Mouse (Mus musculus): ENCODE results near the gene Wdfy3.
A peak's percentile ranks its signal among the peaks of the same experiment; 100 is the strongest.
"Not testable (repeated sequence)": the region's sequence is repeated elsewhere in the genome, so short reads cannot be mapped to it uniquely, and the experiment has no call there.

Wdfy3 gene

DNA sequence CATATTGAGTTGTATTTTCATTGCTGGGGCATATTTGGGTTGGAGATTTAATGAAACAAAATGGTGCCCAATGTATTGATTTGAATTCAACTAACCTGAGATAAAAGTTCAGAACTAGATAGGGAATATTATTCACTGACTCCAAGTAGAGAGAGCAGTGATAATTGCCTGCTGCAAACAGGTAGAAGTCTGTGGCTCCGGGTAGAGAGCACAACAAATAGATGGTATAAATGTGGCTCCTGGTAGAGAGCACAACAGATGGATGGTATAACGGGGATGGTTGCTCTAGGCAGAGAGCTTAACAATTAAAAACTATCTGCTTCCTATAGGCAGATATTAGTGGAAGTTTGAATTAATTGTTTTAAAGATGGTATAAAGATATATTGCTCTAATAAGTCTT is 232.1 kb downstream of the Wdfy3 start:
- not testable (repeated sequence) for DNase-seq (ENCODE audit: inconsistent ontology term)

DNA sequence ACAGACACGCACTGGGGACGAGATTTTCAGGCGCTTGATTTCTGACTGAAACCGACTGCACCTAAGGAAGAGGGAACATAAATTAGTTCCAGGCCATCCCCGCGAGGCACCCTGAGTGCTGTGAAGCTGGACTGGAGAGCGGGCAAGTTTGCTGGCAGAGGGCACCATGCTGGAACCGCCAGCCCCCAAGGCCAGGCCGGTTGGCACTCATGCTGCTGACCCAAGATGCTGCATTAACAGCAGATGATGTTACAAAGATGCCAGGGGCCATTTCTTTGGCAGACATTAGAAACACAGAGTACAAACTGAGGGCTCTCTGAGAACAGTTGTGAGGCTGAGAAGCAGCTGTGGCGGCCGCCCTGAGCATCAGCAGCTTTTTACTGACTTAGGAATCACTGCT is 233.5 kb downstream of the Wdfy3 start:
- DNase-seq (ENCODE audit: inconsistent ontology term), result no peak

DNA sequence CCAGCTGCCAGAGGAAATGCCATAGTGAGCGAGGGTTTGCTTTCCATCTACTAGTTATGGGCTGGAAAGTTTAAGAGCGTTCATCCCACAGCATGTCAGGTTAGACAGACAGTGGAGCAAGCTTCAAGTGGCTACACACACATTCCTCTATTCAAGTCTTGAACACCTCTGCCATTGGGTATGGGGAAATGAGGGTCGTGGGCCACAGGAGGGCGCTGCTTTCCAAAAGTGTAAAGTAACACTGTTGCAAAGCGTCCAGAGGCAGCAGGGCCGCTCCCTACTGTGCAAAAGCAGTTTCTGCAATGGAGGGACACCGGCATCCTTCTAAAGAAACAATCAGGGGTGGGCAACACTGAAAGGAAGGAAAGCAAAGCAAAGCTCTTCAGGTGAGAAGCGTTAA is 235.8 kb downstream of the Wdfy3 start:
- DNase-seq (ENCODE audit: inconsistent ontology term), result no peak

DNA sequence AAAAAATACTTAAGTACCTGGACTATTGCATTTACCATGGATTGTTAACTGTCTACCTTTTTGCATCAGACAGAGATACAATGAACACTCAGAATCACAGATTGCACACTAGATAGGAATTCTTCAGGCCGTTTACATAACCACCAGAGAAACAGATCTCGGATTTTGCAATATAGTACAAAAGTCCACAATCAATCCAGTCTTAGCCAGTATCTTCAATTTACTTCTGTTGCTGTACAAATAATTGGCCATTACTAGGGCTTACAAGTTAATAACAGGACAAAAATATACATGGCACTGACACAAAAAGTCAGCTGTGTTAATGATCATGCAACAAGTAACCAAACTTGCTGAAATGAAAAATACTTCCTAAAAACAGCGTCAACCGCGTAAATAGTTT is 236.7 kb downstream of the Wdfy3 start:
- DNase-seq (ENCODE audit: inconsistent ontology term), result no peak

- DNase-seq (ENCODE audit: inconsistent ontology term), result no peak
Measured at GRCm38 (mm10) chr5:101832042-101832441, 237.7 kb downstream of the Wdfy3 start.

- DNase-seq (ENCODE audit: inconsistent ontology term), result no peak
Measured at GRCm38 (mm10) chr5:101830180-101830579, 239.5 kb downstream of the Wdfy3 start.

DNA sequence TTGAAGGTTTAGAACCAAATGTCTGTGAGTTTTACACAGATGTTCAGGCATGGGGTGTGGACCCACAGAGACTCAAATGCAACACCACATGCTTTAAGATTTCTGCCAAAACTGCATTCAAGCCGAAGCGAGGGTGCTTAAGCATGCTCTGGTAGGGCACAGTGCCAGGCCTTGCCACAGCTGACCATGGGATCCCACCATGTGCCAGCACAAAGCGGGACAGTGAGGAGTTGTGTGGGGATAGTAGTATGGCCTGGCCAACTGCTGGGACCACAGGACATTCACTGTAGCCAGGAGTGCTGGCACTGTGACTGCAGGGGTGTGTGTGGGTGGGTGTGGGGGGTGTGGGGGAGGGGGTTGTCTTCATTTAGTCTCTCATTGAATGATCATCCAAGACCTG is 240.8 kb downstream of the Wdfy3 start:
- DNase-seq (ENCODE audit: inconsistent ontology term), result no peak

GRCm38 (mm10) chr5:101827477-101827876 is 242.2 kb downstream of the Wdfy3 start:
- DNase-seq (ENCODE audit: inconsistent ontology term), result no peak

- DNase-seq (ENCODE audit: inconsistent ontology term), result peak; percentile 82
Measured at GRCm38 (mm10) chr5:101826531-101826970, 243.2 kb downstream of the Wdfy3 start.

GRCm38 (mm10) chr5:101825111-101825911 is 244.4 kb downstream of the Wdfy3 start:
- DNase-seq (ENCODE audit: inconsistent ontology term), result peak; percentile 33

DNA sequence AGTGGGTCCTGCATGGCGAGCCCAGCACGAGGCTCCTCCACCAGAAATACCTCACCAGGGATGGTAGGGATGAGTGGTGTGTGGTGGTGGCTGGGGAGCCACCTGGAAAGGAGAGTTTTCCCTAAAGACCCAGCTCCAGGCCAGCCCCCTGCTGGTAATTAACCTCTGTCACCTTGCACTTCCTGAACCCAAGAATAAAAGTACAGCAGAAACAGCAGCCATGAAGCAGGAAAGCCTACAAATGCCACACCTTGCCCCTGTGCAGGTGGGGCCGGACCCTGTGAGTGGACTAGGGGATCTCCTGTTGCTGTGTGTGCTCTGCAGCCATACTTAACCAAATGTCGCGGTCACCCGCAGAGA is 247.4 kb downstream of the Wdfy3 start:
- no peak for DNase-seq (ENCODE audit: inconsistent ontology term)

GRCm38 (mm10) chr5:101821491-101822310 is 248.0 kb downstream of the Wdfy3 start:
- no peak for DNase-seq (ENCODE audit: inconsistent ontology term)

GRCm38 (mm10) chr5:101821052-101821451 is 248.7 kb downstream of the Wdfy3 start:
- DNase-seq (ENCODE audit: inconsistent ontology term), result no peak

- no peak for DNase-seq (ENCODE audit: inconsistent ontology term)
Measured at GRCm38 (mm10) chr5:101819844-101820243, 249.9 kb downstream of the Wdfy3 start.

DNA sequence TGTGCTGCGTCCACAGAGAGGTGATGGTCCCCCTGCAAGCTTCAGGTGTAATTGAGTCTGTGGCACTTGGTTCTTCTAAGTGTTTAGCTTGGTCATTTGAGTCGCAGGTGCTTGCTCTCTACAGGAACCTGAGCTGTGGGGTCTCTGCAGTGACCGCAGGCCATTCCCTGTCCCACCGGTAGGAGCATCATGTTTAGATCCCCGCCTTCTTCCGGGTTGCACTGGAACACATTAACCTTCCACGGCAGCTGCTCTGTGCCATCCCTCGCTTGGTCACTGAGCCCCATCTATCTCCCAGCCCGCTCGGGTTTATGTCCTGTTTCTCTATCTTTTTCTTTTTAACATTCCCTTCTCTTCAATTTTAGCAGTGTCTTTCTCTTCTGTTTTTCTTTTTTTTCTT is 250.5 kb downstream of the Wdfy3 start:
- no peak for DNase-seq (ENCODE audit: inconsistent ontology term)

- peak; percentile 50 for DNase-seq (ENCODE audit: inconsistent ontology term)
Measured at GRCm38 (mm10) chr5:101816822-101817221, 252.9 kb downstream of the Wdfy3 start.

DNA sequence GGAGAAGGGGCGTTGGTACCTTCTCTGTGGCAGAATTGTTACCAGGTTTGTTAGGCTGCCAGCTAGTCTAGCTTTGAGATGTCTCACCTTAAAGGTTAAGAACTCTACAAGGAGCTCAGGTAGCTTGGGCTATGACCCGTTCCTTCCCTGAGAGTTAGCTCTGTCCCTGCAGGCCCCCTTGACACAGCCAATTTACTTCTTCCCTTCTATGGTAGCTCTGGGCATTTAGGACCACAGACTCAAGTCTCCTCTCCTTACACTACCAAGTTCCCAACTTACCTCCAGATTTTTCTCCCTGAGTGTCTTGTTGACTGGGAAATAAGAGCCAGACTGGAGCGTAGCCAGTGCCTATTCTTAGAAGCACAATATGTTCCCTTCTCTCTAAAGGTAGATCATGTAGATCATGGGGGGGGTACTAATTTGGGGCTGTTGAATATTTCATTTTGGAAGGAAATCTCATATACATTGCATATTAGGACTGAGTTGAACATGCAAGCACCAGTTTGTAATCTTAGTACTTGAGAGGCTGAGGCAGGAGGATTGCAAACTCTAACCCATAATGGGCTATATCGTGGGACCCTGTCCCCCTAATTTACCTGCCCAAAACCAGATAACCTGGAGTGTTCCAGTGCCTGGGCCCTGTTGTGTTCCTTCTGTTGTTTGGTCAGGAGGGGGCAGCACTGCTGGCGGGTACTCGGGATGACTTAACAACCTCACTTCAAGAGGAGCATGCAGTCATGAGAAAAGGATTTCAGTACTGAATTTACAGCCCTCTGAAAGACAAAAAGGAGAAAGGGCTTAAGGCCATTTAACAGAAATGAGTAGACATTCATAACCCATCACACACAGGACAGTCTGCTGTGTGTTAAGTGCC is 258.2 kb downstream of the Wdfy3 start:
- DNase-seq (ENCODE audit: inconsistent ontology term), result no peak

DNA sequence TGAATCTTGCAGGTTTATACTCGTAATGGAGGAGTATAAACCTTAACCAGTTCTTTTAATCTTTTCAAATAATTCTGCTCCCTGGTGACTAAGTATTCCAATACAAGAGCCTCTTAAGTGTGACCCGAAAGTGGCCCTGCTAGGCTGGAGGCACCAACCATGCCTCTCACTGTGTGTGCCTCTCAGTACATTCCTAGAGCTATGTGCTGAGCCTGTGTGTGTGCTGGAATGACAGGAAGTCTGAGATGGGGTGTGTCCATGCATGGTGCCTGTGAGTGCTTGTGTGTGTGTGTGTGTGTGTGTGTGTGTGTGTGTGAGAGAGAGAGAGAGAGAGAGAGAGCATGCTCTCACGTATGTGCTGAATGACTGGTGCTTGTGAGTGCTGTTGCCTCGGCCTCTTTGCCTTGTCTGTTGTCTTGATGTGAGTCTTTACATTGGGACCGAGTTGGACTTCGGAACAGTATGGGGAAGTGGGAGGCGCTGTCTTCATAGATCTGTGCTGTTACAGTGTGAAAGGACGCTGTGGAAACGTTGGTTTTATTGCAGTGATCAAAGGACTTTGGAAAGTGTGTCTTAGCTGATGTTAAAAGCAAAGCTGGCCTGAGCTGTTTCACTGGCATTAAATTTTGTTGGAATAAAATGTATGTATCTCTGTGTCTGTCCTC is 267.2 kb downstream of the Wdfy3 start:
- DNase-seq (ENCODE audit: inconsistent ontology term), result no peak

DNA sequence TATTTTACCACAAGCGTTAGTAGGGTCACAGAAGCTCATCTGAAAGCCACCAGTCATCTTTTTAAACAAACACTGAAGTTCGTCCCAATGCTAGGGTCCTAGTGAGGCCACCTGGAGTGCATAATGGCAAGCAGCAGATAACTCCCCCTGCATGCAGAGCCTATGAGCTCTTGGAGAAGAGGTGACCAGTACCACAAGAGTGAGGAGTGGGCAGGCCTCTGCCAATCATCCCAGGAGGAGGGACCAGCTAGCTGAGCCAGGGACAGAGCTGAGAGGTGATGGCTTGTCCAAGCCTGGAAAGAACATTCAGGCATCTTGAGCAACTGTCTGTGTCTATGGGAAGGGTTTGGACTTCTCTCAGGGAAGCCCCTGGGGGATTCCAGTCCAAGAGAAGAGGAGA is 267.8 kb downstream of the Wdfy3 start:
- no peak for DNase-seq (ENCODE audit: inconsistent ontology term)

GRCm38 (mm10) chr5:101792665-101793064 is 277.1 kb downstream of the Wdfy3 start:
- DNase-seq (ENCODE audit: inconsistent ontology term), result no peak

DNA sequence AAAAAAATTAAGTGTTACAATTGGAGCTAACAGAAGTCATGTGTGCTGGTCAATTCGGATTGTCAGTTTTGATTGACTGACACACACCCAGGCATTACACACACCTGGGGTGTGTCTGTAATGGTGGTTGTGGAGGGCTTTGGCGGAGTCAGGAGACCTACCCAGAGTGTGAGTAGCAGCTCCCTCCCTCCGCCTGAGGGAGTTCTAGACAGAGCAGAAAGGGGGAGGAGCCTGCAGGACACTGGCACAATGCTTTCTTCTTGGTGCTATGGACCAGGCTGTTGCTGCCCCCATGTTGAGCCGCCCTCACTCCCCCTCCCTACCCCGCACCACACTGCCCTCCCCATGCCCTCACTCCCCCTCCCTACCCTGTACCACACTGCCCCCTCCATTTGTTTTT is 279.2 kb downstream of the Wdfy3 start:
- no peak for DNase-seq (ENCODE audit: inconsistent ontology term)
